Mouse (Mus musculus) C2C12 (cell line): Measurements from ENCODE around the gene Xylb.

Experiments
- CEBPB ChIP-seq: IDR thresholded peaks from one replicate; pipeline ENCODE4 v1.6.1; 2011; ENCODE audit warnings: low read depth, mild to moderate bottlenecking, control low read depth, moderate library complexity
- CTCF ChIP-seq: IDR thresholded peaks from one replicate; pipeline ENCODE4 v1.5.1; 2011; ENCODE audit not compliant: control insufficient read depth, insufficient read depth, insufficient read length
- MAX ChIP-seq: IDR thresholded peaks from one replicate; pipeline ENCODE4 v1.6.1; 2011; ENCODE audit warnings: mild to moderate bottlenecking, control low read depth
- MYOD1 ChIP-seq: IDR thresholded peaks from one replicate; pipeline ENCODE4 v1.6.1; 2011; ENCODE audit warnings: low read depth; ENCODE audit not compliant: control insufficient read depth, insufficient read length
- USF1 ChIP-seq: IDR thresholded peaks from one replicate; pipeline ENCODE4 v1.6.1; 2011; ENCODE audit warnings: low read depth, mild to moderate bottlenecking, control low read depth, moderate library complexity

GRCm38 (mm10) chr9:119438065-119438464, 80.9 kb downstream of the Xylb start:
- TF ChIP-seq CEBPB, result no peak
- TF ChIP-seq USF1, result no peak
- no peak for TF ChIP-seq CTCF
- no peak for TF ChIP-seq MAX
- no peak for TF ChIP-seq MYOD1
